Mouse (Mus musculus) embryonic facial prominence, embryonic 12.5 days (tissue): ENCODE data around the gene Eif4g3. TPM values are rescaled to one million over a fixed set of nuclear protein-coding genes. Genes with fewer than 3 reads are reported as not detected.

Experiments
- ATAC-seq: fragments of 200-750 bp; cut with Nextera tagmentation; 2 replicates; pipeline ENCODE4 v1.8.0; 2017; ENCODE audit not compliant: insufficient number of reproducible peaks, insufficient read depth, low FRiP score, low TSS enrichment
- H3K27ac ChIP-seq: fragments of 300-500 bp; sonication (generic); 2 replicates; pipeline ENCODE4 v1.5.1; 2016; ENCODE audit warnings: mild to moderate bottlenecking
- H3K27me3 ChIP-seq: fragments of 300-500 bp; sonication (generic); 2 replicates; pipeline ENCODE4 v1.6.1; 2016; ENCODE audit warnings: mild to moderate bottlenecking, moderate library complexity
- H3K36me3 ChIP-seq: fragments of 300-500 bp; sonication (generic); 2 replicates; pipeline ENCODE4 v1.6.1; 2016; ENCODE audit warnings: mild to moderate bottlenecking
- H3K4me1 ChIP-seq: fragments of 300-500 bp; sonication (generic); 2 replicates; pipeline ENCODE4 v1.6.1; 2016
- H3K4me2 ChIP-seq: fragments of 300-500 bp; sonication (generic); replicated peaks from 2 replicates; pipeline ENCODE4 v1.6.1; 2016; ENCODE audit warnings: mild to moderate bottlenecking, moderate library complexity
- H3K4me3 ChIP-seq: fragments of 300-500 bp; sonication (generic); 2 replicates; pipeline ENCODE4 v1.5.1; 2016; ENCODE audit warnings: mild to moderate bottlenecking
- H3K9ac ChIP-seq: fragments of 300-500 bp; sonication (generic); 2 replicates; pipeline ENCODE4 v1.6.1; 2016; ENCODE audit warnings: mild to moderate bottlenecking, moderate library complexity
- H3K9me3 ChIP-seq: fragments of 300-500 bp; sonication (generic); 2 replicates; pipeline ENCODE4 v1.6.1; 2016; ENCODE audit warnings: mild to moderate bottlenecking, moderate library complexity
- WGBS: fragments of 180-500 bp; shearing (Covaris S2); methylation state at CpG from one replicate; pipeline ENCODE4 v1.1.7; 2016; 5-methylcytosine and 5-hydroxymethylcytosine counted together
- polyA plus RNA-seq: library from polyadenylated mRNA; unstranded; fragments of >200 nt; fragmentation: Nextera tagmentation; extraction: Ambion mirVana; gene quantifications from 2 replicates; pipeline ENCODE4 v1.2.1, GENCODE M21; 2016

The Eif4g3 gene
- polyA plus RNA-seq, 1 experiment from 2014 or later, result 49.7 TPM

DNA sequence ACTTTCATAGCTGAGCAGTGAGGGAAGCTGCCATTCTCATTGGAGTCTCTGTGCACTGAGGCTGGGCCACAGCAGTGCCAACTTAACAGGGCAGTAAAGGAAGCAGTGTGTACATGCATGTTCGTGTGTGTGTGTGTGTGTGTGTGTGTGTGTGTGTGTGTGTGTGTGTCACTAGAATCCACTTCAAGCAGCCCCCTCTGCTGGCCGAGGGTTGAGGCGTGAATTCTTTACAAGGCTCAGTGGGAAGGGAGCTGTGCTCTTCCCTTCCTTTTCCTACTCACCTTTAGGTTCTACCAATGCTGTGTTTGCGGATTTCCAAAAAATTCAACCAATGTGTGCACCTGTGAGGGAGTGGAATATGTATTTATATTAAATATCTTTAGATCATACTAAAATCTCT, 41.0 kb downstream of the Eif4g3 start:
- Histone ChIP-seq H3K36me3 (peaks cover 52% of the 10 kb centered on the region), H3K4me1 (peaks cover 23% of the 10 kb centered on the region), H3K9me3 (no peaks in the 10 kb centered on the region), H3K9ac (no peak overlapping the region), H3K4me2 (no peak overlapping the region), H3K27me3 (no peaks in the 10 kb centered on the region), H3K4me3 (no peak overlapping the region), H3K27ac (no peak overlapping the region)
- WGBS, result 82% methylated on average over 4 of the region's 4 CpGs
- no peak for ATAC-seq

DNA sequence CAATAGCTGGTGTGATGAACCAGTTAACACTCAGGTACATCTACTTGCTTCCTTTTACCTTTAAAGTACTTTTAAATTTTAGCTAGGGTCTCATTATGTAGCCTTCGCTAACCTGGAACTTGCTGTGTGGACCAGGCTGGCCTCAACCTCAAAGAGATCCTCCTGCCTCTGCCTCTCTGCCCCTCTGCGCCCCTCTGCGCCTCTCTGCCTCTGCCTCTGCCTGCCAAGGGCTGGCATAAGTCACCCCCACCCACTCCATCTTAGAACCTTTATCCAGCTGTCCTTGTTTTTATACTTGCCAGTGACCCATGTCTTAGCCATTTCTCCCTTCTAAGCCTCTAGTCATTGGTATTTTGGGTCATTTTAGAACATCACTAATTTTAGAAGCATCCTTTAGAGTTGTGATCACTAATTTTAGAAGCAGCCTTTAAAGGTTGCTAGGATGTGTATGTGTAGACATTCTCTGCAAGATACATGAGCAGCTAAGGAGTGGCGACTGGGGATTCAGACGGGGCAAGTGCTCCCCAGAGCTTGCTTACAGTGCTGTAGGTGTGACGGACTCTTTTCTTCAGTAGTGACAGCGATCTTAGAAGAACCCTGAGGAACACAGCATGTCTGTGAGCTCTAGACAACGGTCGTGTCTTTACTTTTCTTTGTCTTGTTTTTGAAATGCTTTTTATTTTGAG, 42.8 kb downstream of the Eif4g3 start:
- no peak for ATAC-seq
- no peaks in the 10 kb centered on the region for H3K27me3 ChIP-seq
- WGBS, result 87% methylated on average over 9 of the region's 9 CpGs
- H3K4me3 ChIP-seq, result no peak overlapping the region
- no peaks in the 10 kb centered on the region for H3K9me3 ChIP-seq
- peaks cover 25% of the 10 kb centered on the region for H3K4me1 ChIP-seq
- peaks cover 56% of the 10 kb centered on the region for H3K36me3 ChIP-seq
- H3K9ac ChIP-seq, result no peak overlapping the region
- H3K4me2 ChIP-seq, result no peak overlapping the region
- H3K27ac ChIP-seq, result no peak overlapping the region

DNA sequence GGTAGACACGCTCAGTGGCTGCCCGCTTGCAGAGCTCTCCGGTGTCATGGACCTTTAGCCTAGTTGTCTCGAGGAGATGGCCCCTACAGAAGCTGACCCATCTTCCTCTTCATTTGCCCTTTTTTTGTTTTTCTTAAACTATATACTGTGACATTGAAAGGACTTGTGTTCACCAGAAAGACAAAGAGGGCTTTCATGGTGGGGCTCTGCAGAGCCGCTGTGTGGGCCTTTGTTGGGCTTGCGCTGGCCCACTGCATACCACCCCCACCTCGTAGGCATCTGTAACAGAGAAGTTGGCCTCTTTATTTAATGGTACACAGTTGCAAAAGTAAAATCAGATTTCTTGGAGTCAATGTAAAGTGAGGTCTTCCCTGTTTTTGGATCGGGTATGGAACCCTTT, 44.3 kb downstream of the Eif4g3 start:
- Histone ChIP-seq H3K27me3 (no peaks in the 10 kb centered on the region), H3K36me3 (peaks cover 50% of the 10 kb centered on the region), H3K9me3 (no peaks in the 10 kb centered on the region), H3K4me3 (no peak overlapping the region), H3K4me1 (peaks cover 25% of the 10 kb centered on the region), H3K9ac (no peak overlapping the region), H3K4me2 (no peak overlapping the region), H3K27ac (peak overlapping the region; percentile 24)
- 35% methylated on average over 8 of the region's 8 CpGs for WGBS
- no peak for ATAC-seq

DNA sequence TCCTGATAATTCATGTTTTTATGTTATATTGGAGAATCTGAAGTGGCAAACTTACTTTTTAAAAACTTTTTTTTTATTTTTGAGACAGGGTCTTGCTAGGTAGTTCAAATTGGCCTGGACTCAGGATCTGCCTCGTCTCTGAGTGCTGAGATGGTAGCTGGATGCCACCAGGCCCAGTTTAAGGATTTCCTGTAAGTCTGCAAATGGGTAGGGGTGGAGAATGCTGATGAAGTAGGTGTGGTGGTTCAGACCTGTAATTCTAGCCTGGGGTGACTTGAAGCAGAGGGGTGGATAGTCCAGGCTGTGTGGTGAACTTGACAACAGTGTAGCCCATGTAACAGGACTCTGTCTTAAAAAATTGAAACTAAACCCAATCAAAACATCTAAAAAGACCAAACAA, 45.1 kb downstream of the Eif4g3 start:
- Histone ChIP-seq H3K9ac (no peak overlapping the region), H3K9me3 (no peaks in the 10 kb centered on the region), H3K36me3 (peaks cover 42% of the 10 kb centered on the region), H3K4me2 (no peak overlapping the region), H3K4me1 (peaks cover 25% of the 10 kb centered on the region), H3K27me3 (no peaks in the 10 kb centered on the region), H3K27ac (no peak overlapping the region), H3K4me3 (no peak overlapping the region)
- 44% methylated on average over 1 of the region's 1 CpGs for WGBS
- no peak; the same call in 1 of the 2 replicates for ATAC-seq

DNA sequence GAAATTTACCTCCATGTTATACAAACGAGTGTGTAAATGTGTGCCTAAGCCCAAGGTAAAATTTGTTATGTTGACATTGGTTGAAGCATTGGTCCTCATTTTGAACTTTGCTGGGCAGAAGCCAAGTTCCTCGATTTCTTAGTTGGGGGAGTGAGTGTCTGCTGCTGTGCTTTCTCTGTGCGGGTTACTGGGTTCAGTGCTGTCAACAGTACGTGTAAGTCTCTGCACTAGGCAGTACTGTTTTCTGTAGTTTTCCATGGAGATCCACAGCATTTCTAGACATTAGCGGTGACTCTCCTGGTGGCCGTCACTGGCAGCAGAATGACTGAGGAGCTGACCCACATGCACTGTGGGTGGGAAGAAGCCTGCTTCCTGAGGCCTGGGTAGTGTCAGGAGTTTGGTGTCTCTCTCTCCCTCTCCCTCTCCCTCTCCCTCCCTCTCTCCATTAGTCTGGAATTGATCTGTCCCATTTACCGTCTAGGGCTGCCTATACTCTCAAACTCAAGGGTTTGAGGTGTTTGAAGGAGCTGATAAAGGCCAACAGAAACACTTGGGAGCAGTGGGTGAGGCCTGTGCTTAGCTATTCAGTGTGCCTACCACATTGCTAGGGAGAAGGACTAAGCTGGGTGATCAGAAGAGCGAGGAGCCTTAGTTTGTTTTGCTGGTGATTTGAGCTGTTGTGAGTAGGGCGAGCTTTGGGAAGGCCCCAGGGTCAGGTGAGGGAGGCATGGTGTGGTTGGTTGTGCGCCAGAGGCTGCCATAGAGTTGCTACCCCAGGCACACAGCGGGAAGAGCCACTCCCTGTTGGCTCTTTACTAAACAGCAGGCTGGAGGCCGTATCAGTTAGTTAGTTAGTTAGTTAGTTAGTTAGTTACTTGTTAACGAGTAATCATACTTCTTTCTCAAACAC, 45.8 kb downstream of the Eif4g3 start:
- Histone ChIP-seq H3K27me3 (no peaks in the 10 kb centered on the region), H3K9me3 (no peaks in the 10 kb centered on the region), H3K27ac (peak overlapping the region; percentile 50), H3K4me2 (no peak overlapping the region), H3K4me3 (no peak overlapping the region), H3K4me1 (peaks cover 25% of the 10 kb centered on the region), H3K9ac (no peak overlapping the region), H3K36me3 (peaks cover 35% of the 10 kb centered on the region)
- 65% methylated on average over 13 of the region's 13 CpGs for WGBS
- no peak for ATAC-seq

DNA sequence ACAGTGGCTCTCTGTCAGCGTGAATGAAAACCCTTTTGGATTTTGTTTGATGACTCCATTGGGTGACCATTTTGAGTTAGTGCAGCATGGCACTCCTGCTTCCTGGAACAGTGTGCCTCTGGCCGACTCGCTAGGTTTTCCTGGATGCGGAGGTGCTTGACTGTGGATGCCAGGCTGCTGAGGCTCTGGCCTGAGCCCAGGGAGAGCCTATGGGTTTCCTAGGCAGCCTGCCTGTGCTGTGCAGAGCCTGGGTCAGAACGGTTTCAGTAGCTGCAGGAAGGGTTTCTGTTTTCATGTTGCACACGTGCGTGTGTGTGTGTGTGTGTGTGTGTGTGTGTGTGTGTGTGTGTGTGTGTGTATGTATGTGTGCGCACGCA, 46.4 kb downstream of the Eif4g3 start:
- Histone ChIP-seq H3K9me3 (no peaks in the 10 kb centered on the region), H3K27ac (no peak overlapping the region), H3K4me2 (no peak overlapping the region), H3K4me3 (no peak overlapping the region), H3K36me3 (peaks cover 31% of the 10 kb centered on the region), H3K4me1 (peaks cover 25% of the 10 kb centered on the region), H3K27me3 (no peaks in the 10 kb centered on the region), H3K9ac (no peak overlapping the region)
- ATAC-seq, result 0 out of 2 replicates have a peak, but pooled peaks have one; percentile 47
- 89% methylated on average over 9 of the region's 9 CpGs for WGBS

DNA sequence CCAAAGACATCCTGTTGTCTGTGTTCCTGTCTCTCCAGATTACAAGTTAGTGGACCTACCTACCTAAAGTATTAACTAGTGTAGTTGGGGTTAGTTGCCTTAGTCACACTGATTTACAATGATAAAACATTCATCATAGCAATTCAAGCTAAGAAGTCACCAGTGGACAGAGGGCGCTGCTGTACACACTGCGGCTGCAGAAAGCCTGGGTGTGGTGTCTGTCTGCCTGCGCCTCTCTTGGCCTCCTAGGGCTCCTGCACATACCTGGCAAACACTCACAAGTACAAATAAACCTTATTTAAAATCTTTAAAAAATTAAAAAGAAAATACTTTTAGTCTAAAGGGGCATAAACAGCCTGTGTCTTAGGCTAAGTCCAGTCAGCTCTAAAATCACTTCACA, 47.8 kb downstream of the Eif4g3 start:
- no peaks in the 10 kb centered on the region for H3K9me3 ChIP-seq
- ATAC-seq, result no peak
- H3K27ac ChIP-seq, result no peak overlapping the region
- H3K36me3 ChIP-seq, result peaks cover 32% of the 10 kb centered on the region
- H3K4me3 ChIP-seq, result no peak overlapping the region
- no peak overlapping the region for H3K9ac ChIP-seq
- H3K27me3 ChIP-seq, result no peaks in the 10 kb centered on the region
- H3K4me1 ChIP-seq, result peaks cover 23% of the 10 kb centered on the region
- H3K4me2 ChIP-seq, result no peak overlapping the region
- 87% methylated on average over 3 of the region's 3 CpGs for WGBS

DNA sequence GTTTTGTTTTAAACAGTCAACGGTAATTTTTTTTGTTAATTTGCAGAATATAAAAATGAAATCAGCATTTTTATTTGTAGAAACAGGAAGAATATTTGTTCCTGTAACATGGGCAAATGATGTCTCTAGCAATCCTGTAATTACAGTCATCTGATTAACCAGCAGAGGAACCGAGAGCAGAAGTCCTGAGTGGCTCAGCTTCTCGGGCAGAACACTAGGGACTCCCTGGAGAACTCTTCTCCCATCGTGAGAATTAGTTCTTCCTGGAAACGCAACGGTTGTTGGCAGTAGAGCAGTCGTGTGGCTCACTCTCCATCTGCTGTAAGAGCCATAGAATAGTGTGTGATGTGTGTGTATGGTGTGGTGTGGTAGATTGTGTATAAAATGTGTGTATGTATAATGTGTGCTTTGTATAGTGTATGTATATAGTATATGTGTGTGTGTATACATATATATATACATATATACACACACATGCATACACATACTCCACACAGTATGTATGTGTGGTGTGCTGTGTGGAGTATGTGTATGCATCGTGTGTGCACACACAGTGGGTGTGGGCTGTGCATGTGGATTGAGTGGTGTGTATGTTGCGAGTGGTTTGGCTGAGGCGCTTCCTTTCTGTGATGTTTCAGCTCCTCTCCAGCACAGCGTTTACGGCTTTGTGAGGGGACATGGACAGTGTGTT, 48.9 kb downstream of the Eif4g3 start:
- peaks cover 38% of the 10 kb centered on the region for H3K36me3 ChIP-seq
- ATAC-seq, result no peak
- no peaks in the 10 kb centered on the region for H3K9me3 ChIP-seq
- no peaks in the 10 kb centered on the region for H3K27me3 ChIP-seq
- no peak overlapping the region for H3K4me3 ChIP-seq
- H3K27ac ChIP-seq, result no peak overlapping the region
- no peak overlapping the region for H3K9ac ChIP-seq
- no peak overlapping the region for H3K4me2 ChIP-seq
- peaks cover 18% of the 10 kb centered on the region for H3K4me1 ChIP-seq
- WGBS, result 82% methylated on average over 12 of the region's 12 CpGs

DNA sequence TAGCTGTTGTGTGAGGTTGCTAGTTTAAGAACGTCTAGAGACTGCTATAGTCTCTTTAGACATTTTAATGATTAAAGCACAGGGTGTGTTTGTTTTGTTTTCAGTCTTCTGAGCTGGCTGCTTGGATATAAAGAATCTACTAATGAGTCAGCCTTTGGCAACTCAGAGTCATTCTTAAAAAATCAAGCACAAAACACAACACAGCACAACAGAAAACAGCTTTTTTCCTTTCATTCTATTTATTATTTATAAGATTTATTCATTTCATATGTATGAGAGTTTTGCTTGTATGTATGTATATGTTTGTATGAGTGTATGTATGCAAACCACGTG, 49.4 kb downstream of the Eif4g3 start:
- WGBS, result 67% methylated on average over 2 of the region's 2 CpGs
- Histone ChIP-seq H3K9ac (no peak overlapping the region), H3K9me3 (no peaks in the 10 kb centered on the region), H3K4me3 (no peak overlapping the region), H3K4me2 (no peak overlapping the region), H3K27me3 (no peaks in the 10 kb centered on the region), H3K4me1 (peaks cover 13% of the 10 kb centered on the region), H3K27ac (no peak overlapping the region), H3K36me3 (peaks cover 41% of the 10 kb centered on the region)
- ATAC-seq, result no peak

DNA sequence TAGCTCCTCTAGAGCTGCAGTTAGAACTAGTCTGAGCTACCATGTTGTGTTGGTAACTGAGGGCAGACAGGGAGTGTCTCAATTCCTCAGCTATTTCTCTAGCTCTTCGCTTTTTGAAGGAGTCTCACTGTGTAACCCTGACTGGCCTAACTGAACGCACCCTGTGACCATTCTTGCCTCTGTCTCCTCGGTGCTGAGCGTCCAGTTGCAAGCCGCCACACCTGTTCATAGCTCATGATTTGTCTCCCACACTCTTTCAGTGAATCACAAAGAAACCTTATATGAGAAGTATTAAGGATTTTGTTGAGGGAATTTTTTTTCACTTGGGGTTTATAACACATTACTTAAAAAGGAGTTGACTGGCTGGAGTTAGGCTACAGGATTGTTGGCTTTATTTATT, 49.8 kb downstream of the Eif4g3 start:
- H3K4me2 ChIP-seq, result no peak overlapping the region
- H3K36me3 ChIP-seq, result peaks cover 45% of the 10 kb centered on the region
- no peaks in the 10 kb centered on the region for H3K9me3 ChIP-seq
- 90% methylated on average over 5 of the region's 5 CpGs for WGBS
- H3K27ac ChIP-seq, result no peak overlapping the region
- no peak overlapping the region for H3K9ac ChIP-seq
- H3K4me3 ChIP-seq, result no peak overlapping the region
- ATAC-seq, result no peak
- no peaks in the 10 kb centered on the region for H3K27me3 ChIP-seq
- peaks cover 11% of the 10 kb centered on the region for H3K4me1 ChIP-seq

DNA sequence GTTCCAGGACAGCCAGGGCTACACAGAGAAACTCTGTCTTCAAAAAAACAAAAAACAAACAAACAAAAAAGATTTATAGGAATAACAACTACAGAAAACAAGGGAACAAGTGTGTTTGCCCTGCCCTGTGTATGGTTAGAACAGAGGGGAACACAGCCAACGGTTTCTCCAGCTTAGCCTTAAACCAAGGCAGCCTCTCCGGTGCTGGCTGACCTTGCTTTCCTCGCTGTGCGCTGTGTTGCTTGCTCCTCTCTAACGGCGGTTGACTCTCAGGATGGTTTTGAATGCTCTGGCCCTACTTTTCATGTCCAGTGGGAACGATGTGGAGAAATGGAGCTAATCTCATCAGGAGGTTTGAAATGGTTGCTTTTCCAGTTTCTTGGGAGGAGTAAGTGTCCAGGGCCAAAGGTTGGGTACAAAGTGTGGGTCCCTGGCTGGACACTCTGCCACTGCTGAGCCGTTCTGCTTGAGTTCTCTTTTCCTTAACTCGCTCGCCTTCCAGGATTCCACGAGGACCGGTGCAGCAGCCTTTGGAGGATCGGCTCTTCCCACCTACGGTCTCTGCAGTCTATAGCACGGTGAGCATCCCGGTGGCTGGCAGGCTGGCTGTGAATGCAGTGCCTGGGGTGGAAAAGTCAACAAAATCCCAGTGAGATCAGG, 52.1 kb downstream of the Eif4g3 start:
- Histone ChIP-seq H3K27me3 (no peaks in the 10 kb centered on the region), H3K4me1 (no peaks in the 10 kb centered on the region), H3K36me3 (peaks cover 43% of the 10 kb centered on the region), H3K9me3 (no peaks in the 10 kb centered on the region), H3K9ac (no peak overlapping the region), H3K4me2 (no peak overlapping the region), H3K27ac (no peak overlapping the region), H3K4me3 (no peak overlapping the region)
- 97% methylated on average over 16 of the region's 16 CpGs for WGBS
- ATAC-seq, result no peak
